Mouse (Mus musculus) small intestine, adult 2 months (tissue): ENCODE results near the gene AC124108.1. TPM values are rescaled to one million over a fixed set of nuclear protein-coding genes. Genes with fewer than 3 reads are reported as not detected.

Source experiments
- H3K27ac ChIP-seq: fragments of 200-500 bp; 2 replicates; pipeline ENCODE4 v1.5.1; 2012; ENCODE audit warnings: low read depth, low read length, control low read depth, inconsistent platforms; ENCODE audit not compliant: insufficient read depth
- H3K27me3 ChIP-seq: fragments of 200-500 bp; 2 replicates; pipeline ENCODE4 v1.6.1; 2012; ENCODE audit warnings: mild to moderate bottlenecking, moderate library complexity, low read length, inconsistent platforms; ENCODE audit not compliant: control insufficient read depth, insufficient read depth
- H3K36me3 ChIP-seq: fragments of 200-500 bp; 2 replicates; pipeline ENCODE4 v1.6.1; 2012; ENCODE audit warnings: mild to moderate bottlenecking, low read length, control low read depth, inconsistent platforms; ENCODE audit not compliant: control insufficient read depth, insufficient read depth
- H3K4me1 ChIP-seq: fragments of 200-500 bp; 2 replicates; pipeline ENCODE4 v1.6.1; 2012; ENCODE audit warnings: low read length, inconsistent platforms, mixed read lengths; ENCODE audit not compliant: control insufficient read depth, insufficient read depth, insufficient read length
- H3K4me3 ChIP-seq: fragments of 200-500 bp; 2 replicates; pipeline ENCODE4 v1.5.1; 2012; ENCODE audit warnings: low read depth, mild to moderate bottlenecking, control low read depth, inconsistent platforms, low read length, moderate library complexity
- CTCF ChIP-seq: fragments of 200-500 bp; IDR thresholded peaks from 2 replicates; pipeline ENCODE4 v1.5.1; 2012; ENCODE audit warnings: low read depth, mild to moderate bottlenecking, control low read depth, inconsistent platforms, low read length, moderate library complexity, mixed read lengths; ENCODE audit not compliant: insufficient replicate concordance, insufficient read length; ENCODE audit errors: extremely low read depth
- POLR2A ChIP-seq: fragments of 200-500 bp; IDR thresholded peaks from 2 replicates; pipeline ENCODE4 v1.6.1; 2012; ENCODE audit warnings: low read depth, mild to moderate bottlenecking, control low read depth, inconsistent platforms, low read length, moderate library complexity
- WGBS: fragments of 180-500 bp; shearing (Covaris S2); methylation state at CpG from one replicate; pipeline ENCODE4 v1.1.7; 2018; 5-methylcytosine and 5-hydroxymethylcytosine counted together
- polyA plus RNA-seq: library from polyadenylated mRNA; depleted of rRNA; stranded (reverse); fragments of >200 nt; gene quantifications from 2 replicates; pipeline ENCODE4 v1.2.3, GENCODE M21; 2012

The AC124108.1 gene
- polyA plus RNA-seq, 1 experiment = not detected

DNA sequence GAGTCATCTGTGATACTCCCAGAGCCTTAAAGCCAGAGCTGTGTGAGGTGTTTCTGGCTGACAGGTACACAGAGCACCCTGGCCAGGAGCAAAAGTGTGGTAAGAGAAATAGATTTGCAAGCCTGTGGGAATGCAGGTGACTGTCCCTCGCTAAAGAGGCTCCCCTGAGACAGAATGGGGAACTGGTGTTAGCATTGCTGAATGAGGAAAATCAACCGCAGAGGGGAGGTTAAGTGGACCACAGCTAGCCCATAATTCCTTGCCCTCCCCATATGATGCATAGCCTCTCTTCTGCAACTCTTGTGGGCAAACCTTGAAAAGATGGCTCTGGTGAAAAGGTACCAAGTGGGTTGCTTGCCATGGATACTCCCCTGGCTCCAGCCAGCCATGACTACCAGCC lies 41.8 kb upstream of the AC124108.1 start:
- TF ChIP-seq CTCF (no peak), POLR2A (no peak)
- no peaks in the 10 kb centered on the region for H3K36me3 ChIP-seq
- WGBS = 86% methylated on average over 2 of the region's 2 CpGs
- H3K4me1 ChIP-seq = peaks cover 21% of the 10 kb centered on the region
- no peak overlapping the region for H3K4me3 ChIP-seq
- H3K27me3 ChIP-seq = no peaks in the 10 kb centered on the region
- peak overlapping the region; percentile 86 for H3K27ac ChIP-seq

DNA sequence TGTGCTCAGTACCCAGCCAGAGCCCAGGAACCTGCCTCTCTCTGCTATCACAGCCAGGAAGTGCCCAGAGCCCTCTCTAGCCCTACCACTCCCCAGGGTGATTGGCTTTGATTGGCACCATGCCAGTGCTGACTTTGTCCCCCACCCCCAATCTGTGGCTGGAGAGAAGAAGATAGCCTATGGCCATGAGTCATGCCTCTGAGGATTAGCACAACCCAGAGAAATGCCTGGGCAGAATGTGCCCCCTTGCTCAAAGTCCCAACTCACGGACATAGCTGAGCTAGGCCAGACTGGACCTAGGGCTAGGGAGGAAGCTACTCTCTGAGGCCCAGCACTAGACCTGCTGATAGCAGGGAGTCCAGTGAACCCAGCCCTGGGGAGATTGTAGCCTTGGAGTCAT lies 41.1 kb upstream of the AC124108.1 start:
- TF ChIP-seq POLR2A = no peak
- TF ChIP-seq CTCF = no peak
- H3K4me3 ChIP-seq = no peak overlapping the region
- WGBS = 17% methylated on average over 1 of the region's 1 CpGs
- H3K27me3 ChIP-seq = no peaks in the 10 kb centered on the region
- peaks cover 21% of the 10 kb centered on the region for H3K4me1 ChIP-seq
- H3K27ac ChIP-seq = peak overlapping the region; percentile 87
- H3K36me3 ChIP-seq = no peaks in the 10 kb centered on the region

DNA sequence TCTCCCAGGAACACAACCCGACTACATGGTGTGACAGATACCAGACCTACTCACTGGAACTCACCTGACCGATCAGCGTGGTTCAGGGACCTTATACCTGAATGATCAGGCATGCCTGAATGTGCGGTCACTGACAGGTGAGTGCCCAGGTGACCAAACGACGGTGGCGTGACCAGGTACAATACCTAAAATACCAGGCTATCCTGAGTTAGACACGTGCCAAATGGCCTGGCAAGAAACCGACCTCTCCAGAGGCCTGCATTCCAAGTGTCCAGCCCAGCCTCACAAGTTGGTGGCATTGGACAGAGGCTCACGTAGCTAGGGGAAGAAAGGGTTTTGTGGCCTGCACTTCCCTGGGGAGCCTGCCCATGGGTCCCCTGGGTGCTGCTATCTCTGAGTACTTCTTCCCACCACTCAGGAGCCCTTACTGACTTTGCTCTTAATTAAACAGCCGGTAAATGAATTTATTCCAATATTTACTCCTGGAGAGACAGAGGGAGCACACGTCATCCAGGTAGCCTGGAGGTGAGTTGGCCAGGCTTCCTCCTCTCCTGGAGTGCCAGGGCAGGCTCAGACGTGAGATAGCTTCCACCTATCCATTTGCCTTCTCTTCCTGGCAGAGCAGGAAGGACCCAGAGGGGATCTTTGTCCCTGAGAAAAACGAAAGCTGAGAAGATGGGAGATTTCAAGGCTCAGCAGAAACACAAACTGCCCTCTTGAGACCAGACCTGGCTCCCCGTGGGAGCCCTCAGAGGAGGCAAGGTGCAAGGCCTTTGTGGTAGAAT lies 40.2 kb upstream of the AC124108.1 start:
- no peaks in the 10 kb centered on the region for H3K27me3 ChIP-seq
- 63% methylated on average over 15 of the region's 15 CpGs for WGBS
- peak overlapping the region; percentile 87 for H3K27ac ChIP-seq
- no peak overlapping the region for H3K4me3 ChIP-seq
- H3K4me1 ChIP-seq = peaks cover 21% of the 10 kb centered on the region
- no peak for TF ChIP-seq CTCF
- no peaks in the 10 kb centered on the region for H3K36me3 ChIP-seq

DNA sequence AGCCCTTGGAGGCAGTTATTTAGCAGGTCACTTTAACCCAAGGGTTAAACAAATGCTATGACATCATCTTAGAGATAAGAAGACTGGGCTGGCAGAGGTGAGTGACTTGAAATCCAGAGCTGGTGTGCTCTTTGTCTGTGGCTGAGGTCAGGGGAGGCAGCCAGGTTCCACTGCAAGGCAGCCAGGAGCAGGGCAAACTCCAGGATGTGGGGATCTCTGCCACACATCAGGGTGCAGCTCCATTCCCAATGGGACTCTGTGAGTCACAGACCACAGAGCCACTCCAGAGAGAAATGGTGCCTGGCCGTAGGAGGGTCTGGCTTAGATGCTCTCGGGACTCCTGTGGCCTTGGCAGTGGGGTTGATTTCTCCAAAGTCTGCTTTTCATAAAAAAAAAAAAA lies 39.3 kb upstream of the AC124108.1 start:
- H3K27me3 ChIP-seq = no peaks in the 10 kb centered on the region
- H3K27ac ChIP-seq = peak overlapping the region; percentile 87
- H3K36me3 ChIP-seq = no peaks in the 10 kb centered on the region
- TF ChIP-seq POLR2A (no peak), CTCF (no peak)
- 46% methylated on average over 2 of the region's 2 CpGs for WGBS
- H3K4me3 ChIP-seq = no peak overlapping the region; the same call in 1 of the 2 replicates
- H3K4me1 ChIP-seq = peaks cover 21% of the 10 kb centered on the region

GRCm38 (mm10) chr1:132153086-132153690 lies 38.1 kb upstream of the AC124108.1 start:
- H3K27me3 ChIP-seq = no peaks in the 10 kb centered on the region
- H3K4me3 ChIP-seq = no peak overlapping the region
- H3K36me3 ChIP-seq = no peaks in the 10 kb centered on the region
- peaks cover 26% of the 10 kb centered on the region for H3K4me1 ChIP-seq
- H3K27ac ChIP-seq = 0 out of 2 replicates have a peak overlapping the region, but pooled peaks have one; percentile 87
- WGBS = 84% methylated on average over 15 of the region's 15 CpGs
- TF ChIP-seq CTCF (no peak), POLR2A (no peak)

GRCm38 (mm10) chr1:132153691-132154090 lies 37.6 kb upstream of the AC124108.1 start:
- Histone ChIP-seq H3K4me1 (peaks cover 26% of the 10 kb centered on the region), H3K27me3 (no peaks in the 10 kb centered on the region), H3K36me3 (no peaks in the 10 kb centered on the region), H3K27ac (no peak overlapping the region), H3K4me3 (no peak overlapping the region)
- TF ChIP-seq CTCF (no peak), POLR2A (no peak)
- 75% methylated on average over 8 of the region's 8 CpGs for WGBS

GRCm38 (mm10) chr1:132155737-132156136 lies 35.5 kb upstream of the AC124108.1 start:
- TF ChIP-seq CTCF (peak; percentile 94), POLR2A (no peak)
- no peak overlapping the region for H3K4me3 ChIP-seq
- WGBS = 13% methylated on average over 6 of the region's 6 CpGs
- 0 out of 2 replicates have a peak, but pooled peaks cover 3% of the 10 kb centered on the region for H3K27me3 ChIP-seq
- no peak overlapping the region for H3K27ac ChIP-seq
- H3K4me1 ChIP-seq = peaks cover 19% of the 10 kb centered on the region
- H3K36me3 ChIP-seq = no peaks in the 10 kb centered on the region
